Mouse (Mus musculus): Measurements from ENCODE around the gene Nova1.

Nova1 gene

DNA sequence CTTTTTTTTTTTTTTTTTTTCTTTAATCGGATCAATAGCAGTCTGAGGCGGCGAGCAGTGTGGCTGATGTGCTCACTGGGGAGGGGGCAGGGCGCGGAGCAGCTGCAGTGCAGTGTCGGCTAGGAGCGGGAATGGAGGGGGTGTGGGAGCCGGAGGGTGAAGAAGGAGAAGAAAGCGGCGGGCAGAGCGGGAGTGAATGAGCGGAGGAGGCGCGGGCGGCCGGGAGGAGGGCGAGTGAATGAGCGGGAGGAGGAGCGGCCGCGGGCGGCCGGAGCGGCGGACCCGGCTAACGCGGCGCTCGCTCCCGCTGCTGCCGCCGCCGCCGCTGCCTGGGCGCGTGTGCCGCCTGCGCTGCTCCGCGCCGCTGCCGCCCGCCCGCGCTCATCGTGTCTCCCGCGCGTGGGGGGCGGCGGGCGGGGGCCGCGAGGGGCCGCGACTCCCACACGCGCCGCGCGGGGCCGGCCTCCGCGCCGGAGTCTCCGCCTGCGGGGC lies at the start of gene Nova1:
TSS of gene Nova1 (minus strand) at position 74 of the 492 bp plus-strand sequence.
- DNase-seq (ENCODE audit: low spot score in 2 of 2), result peak; percentile 30 to 66

DNA sequence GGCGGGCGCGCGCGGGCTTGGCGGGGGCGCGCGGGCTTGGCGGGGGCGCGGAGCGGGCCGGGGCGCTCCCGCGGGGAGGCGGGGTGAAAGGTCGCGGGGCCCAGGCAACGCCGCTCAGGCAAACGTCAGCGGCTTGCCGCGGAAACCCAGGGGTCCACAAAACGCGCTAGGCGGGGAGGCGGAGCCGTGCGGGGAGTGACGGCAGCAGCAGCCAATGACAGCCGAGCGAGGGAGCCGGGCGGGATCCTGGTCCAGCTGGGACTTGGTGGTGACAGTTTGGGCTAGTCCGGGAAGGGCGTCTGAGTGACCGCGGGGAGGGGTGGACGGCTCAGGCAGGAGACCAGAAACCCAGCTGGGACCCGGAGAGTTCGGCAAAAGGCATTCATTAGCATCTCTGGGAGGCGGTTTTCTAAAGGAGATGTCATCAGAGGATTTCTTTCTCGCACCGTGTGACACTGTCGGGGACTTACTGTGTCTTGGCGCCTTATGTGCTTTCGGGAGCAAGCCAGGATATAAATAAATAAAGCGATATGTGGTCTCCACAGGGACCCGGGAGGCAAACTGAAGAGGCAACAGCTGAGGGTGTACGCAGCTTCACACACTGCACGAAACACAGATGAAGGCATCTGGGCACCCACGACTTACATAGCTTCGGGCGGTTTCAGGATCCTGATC lies 756 bp upstream of the Nova1 start:
- peak; percentile 84 to 91 for DNase-seq (ENCODE audit: low spot score in 2 of 2)

DNA sequence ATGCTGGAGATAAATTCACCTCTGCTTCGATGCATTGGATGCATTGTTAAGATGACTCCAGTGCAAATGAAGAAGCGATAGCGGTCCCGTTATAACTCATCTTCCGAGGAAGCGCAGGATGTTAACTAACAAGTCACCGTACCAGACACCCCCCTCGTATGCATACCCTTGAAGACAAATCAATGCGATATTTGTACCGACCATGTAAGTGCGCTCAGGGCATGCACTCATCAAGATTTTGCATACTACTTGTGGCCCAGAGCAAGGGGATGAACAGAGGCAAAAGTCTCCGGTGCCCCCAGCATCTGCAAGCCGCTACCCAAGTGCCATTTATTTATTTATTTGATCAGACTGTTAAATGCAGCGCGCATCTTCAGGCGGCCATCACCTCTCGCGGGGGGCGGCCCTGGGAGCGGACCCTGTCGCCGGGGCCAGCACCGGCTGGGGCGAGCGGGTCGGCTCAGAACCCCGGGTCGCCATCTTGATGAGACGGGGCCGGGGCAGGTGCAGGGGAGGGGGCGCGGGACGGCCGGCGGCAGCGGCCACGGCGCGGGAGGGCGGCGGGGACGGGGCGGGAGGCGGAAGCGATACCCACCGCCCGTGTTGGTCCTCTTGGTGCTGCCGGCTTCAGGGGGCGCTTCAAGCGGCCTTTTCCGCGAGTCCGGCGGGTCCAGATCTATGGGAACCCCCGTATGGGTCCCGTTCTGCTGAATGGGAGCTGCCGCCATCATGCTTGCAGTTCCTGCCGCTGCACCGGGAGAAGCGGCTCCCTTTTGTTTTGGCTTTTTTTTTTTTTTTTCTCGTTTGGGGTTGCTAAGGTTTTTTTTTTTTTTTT lies 491 bp downstream of the Nova1 start:
- DNase-seq (ENCODE audit: low spot score in 2 of 2), result peak; percentile 16 to 61

DNA sequence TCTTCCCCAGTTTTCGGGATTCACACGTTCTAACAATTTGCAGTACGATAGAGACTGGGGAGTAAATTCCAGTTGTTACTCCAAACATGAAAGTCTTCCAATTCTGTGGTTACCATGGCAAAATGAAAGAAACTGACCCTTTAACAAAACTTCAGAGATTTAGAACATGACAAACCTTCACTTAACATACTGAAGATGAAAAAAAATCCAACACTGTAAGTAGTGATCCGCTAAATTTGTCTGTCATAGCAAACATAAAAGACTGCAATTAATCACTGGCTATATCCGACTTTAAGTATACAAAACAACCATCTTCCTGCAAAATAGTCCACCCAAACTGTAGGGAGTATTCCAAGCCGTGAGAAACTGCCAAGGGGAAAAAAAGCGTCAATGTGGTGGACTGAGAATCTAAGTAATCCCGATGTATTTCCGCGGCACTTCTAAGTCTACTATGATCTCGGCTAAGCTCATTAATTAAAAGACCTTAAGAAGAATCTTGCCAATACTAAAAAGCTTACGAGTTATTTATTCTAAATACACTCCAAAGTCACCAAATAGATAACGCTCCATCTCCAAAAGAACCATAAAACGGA lies 1.4 kb downstream of the Nova1 start:
- DNase-seq (ENCODE audit: low spot score in 2 of 2), result no peak

DNA sequence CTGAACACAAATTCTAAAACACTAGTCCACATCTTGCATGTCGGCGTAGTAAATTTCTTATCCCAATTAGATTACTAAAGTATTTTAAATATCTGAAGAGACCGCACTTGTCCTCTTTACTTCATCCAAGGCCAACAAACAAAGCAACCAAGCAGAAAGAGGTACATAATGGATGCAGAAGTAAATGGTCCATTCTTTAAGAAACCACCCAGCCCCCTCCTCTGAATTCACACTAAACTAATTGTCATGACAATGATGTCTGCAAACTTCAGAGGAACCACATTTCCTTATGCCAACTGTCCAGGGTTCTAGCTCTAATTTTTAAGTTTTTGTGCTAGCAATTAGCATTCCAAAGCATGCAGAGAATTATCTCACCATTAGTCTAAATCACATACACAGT lies 2.4 kb downstream of the Nova1 start:
- no peak for DNase-seq (ENCODE audit: low spot score in 2 of 2)

DNA sequence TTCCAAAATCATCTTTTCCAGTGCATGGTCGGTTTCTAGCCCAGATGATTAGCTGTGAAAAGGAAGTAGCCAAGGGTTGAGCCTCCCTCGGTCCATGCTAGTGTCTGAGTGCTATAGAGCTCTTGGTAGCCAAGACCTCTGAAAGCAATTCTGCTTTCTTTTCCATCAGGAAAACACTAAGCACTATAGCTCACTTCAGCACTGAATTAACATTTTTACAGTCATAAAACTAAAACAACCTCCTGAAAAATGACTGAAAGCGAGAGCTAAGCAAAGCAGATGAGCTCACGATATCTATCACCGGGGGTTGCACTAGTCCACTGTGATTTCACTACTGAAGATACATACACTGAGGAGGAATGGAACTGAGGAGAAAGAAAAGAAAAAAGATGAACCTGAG lies 3.0 kb downstream of the Nova1 start:
- no peak for DNase-seq (ENCODE audit: low spot score in 2 of 2)

DNA sequence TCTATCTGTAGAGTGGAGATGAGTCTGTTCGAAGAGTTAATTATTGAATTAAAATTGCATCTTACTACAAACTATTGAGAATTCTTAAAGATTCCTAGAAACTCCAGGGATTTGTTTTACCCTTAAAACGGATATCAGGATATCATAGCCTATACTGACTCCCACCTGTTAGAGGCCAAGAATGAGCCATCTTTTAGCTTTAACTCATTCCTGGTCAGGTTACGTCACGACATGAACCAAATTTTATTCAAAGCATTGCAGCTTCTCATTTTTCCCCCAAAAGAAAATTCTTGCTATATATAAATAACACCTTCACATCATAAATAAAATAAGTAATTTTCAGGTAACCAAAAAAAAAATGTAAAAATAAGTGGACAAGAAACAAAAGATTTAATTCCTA lies 3.9 kb downstream of the Nova1 start:
- no peak for DNase-seq (ENCODE audit: low spot score in 2 of 2)

DNA sequence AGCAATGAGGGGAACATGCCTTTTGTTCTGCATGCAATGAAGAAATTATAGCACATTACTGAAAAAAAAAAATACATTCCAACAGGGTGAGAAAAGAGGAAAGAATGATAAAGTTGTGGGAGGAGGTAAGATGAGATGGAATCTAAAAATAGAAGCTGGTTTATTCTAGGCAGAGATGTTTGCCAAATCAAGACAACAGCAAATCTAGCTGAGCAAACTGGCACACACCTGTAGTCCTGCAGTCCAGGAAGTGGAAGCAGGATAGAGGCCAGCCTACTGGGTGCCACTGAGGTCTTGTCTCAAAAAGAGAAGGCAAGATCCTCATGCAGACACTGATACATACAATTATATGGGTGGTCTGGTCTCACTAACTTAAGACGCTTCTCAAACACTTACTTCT lies 17.4 kb downstream of the Nova1 start:
- no peak for DNase-seq (ENCODE audit: low spot score in 2 of 2)

DNA sequence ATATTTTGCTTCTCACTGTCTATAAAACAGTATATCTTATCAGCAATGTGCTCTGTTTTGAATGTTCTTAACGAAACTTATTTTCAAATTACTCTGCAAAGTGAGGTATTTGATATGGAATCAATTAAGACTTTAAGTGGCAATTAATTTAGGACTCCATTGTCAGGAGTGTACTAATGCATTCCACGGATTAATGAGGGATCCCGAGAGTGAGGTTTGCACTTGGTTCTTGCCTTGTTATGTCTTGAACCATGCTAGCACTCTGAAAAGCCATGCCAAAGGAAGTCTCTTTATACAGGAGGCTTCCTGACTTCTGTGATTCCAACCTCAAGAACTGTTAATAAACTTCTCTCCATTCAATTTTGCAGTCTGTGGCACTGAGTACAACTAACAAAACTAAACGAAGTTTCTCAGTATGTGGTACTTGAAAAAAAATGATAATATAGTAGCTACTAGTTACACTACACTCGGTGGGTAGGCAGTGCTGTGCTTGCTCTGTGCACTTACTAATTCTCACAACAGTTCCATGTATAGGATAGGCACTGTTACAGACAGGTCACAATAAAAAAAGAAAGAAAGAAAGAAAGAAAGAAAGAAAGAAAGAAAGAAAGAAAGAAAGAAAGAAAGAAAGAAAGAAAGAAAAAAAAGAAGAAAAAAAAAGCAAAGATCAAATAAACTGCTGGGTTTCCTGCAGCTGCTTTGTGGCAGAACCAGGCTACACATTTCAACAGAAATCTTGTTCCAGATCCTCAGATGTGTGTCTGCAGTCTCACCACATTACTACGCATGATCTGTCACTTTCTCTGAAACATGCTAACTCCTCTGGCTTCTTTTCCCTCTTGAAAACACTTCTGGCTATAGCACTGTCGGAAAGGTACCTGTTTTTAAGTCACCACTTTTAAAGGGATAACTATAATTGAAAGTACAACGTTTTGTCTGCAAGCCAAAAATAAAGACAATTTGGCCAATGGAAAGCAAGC lies 36.1 kb downstream of the Nova1 start:
- no peak for DNase-seq (ENCODE audit: low spot score in 2 of 2)

DNA sequence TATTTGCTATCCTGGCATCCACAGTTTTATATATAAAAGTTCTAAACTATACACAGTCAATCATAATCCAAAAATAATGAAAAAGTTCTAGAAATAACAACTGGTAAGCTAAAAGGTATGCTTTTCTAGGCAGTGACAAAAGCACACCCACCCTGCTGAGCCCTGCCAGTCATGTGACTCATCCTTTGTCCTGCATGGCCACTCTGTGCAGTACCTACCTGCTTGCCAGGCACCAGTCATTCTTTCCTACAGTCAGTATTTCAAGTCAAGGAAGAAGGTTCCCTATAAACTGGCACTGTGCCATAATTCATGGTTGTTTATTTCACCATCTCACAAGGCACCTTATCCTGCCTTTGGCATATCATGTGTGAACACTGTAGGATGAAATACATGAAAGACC lies 37.2 kb downstream of the Nova1 start:
- no peak for DNase-seq (ENCODE audit: low spot score in 2 of 2)

DNA sequence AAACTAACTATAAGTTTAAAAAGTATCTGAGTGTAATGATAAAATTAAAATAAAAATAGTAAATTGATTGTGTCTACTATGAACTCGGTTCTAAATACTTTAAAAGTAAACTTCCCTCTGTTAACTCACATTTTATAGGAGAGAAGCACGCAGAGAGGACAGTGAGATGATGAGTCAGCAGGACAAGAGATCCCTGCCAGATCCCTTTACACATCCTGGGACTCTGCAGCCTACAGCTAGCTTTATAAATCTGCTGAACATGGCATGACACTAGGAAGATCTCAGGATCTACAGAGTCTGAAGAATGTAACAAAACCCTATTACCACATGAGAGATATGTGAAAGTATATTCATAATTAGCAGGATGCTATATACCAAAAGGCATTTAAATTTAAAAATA lies 37.7 kb downstream of the Nova1 start:
- DNase-seq (ENCODE audit: low spot score in 2 of 2), result no peak

DNA sequence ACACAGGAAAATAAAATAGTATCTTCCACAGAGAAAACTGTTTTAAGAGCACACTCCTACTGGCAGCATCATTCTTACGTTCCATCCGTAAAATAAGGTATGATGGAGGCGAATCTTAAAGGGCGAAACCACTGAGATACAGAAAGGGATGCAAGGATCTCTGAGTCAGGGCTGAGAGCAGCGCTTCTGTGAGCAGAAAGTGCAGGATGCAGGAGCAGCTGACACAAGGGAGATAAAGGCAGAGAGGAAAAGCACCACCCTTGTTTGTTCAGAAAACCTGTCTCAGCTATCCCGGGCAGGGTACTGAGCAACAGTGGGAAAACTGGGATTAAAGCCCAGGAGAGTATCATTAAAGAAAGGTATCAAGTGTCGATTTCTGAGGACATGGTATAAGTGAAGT lies 59.3 kb downstream of the Nova1 start:
- no peak for DNase-seq (ENCODE audit: low spot score in 2 of 2)

DNA sequence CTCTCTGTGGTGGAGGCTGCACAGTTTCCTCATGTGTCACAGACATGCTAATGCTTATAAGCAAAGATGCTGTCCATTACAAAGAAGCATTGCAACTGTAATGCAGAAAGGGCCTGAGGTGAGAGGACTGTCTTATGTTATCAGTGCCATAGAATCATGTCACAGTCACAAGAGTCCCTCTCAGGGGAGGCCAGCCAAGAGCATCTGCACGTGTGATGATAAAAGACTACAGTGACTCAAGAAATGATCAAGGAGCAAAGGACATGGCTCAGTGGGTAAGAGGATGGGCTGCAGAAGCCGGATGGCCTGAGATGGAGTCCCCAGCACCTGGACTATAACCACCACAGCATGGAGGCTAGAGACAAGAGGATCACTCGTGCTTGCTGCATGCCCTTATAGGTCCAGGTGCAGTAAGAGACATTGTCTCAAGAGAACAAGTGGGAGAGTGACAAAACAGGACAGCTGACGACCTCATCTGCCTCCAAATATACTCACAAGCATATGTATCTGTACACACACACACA lies 64.3 kb downstream of the Nova1 start:
- no peak for DNase-seq (ENCODE audit: low spot score in 2 of 2)

DNA sequence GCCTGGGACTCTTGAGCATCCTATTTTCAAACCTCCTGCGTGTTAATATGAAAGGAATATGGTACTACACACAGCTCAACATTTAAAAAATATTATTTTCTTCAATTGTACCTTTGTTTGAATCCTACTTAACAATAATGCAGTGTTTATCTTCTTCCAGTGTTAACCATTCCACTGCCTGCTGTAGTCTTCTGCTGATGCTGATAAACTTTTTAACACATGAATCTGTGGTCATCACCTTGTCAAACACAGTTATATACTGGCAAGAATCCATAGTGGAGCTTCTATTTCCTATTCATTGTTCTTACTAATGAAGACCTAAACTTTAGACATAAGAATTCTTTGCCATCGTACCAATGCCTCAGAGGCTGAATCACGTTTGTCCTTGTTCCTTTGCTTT lies 65.6 kb downstream of the Nova1 start:
- DNase-seq (ENCODE audit: low spot score in 2 of 2), result no peak

DNA sequence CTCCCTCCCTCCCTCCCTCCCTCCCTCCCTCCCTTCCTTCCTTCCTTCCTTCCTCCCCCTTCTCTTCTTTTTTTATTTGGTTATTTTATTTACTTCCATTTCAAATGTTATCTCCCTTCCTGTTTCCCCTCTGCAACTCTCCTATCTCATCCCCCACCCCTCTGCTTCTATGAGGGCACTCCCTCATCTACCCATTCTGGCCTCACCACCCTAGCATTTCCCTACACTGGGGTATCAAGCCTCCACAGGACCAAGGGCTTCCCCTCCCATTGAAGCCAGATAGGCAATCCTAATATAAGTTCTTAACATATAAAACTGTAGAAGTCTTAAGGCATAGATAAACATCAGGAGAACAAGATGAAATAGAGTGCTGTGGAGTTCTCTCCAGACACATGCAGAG lies 85.5 kb downstream of the Nova1 start:
- no peak for DNase-seq (ENCODE audit: low spot score in 2 of 2)

DNA sequence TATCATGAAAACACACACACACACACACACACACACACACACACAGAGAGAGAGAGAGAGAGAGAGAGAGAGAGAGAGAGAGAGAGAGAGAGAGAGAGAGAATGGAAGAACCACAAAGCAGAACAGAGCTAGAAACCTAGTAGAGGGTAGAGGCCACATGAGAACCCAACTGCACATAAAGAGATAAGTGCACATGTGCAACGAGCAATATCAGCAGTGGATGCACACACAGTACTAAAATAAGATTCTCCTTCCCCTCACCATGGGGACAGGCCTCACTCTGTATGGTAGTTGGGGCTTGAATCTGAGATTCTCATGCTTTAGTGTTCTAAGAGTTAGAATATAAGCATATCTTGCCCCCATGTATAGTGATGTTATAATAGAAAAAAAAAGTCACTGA lies 86.8 kb downstream of the Nova1 start:
- no peak for DNase-seq (ENCODE audit: low spot score in 2 of 2)

DNA sequence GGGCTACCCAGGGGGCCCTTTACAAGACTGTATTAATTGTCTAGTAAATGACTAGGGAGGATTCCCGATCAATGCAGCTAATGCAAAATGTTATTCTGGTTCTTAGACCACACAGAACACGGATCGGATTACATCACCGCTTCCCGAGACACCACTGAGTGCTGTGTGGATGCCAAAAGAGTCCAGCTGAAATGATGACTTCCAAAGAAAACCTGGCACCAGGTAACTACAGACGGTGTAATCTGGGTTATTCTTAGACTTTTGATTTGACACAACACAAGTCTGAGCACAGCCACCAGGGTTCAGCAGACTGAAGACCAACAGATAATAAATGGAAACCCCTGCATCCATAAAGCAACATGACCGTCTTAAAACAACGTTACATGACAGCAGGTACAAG lies 96.8 kb downstream of the Nova1 start:
- DNase-seq (ENCODE audit: low spot score in 2 of 2), result no peak

DNA sequence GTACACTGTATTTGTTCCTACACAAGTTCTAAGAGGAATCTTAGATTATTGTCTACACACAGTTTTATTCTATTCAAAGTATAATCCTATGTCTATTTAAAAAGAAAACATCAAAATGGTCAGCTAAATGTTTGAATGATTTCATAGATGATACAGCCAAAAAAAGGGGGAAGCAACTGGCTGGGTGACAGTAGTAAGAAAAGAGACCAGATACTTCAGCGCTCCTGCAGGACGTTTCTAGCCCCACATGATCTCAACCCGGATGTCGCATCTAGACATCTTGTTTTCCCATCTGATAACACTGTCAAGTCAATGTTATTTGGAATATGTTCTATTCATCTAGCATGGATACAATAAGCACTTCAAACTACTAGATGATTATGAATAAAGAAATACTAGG lies 99.7 kb downstream of the Nova1 start:
- DNase-seq (ENCODE audit: low spot score in 2 of 2), result no peak

DNA sequence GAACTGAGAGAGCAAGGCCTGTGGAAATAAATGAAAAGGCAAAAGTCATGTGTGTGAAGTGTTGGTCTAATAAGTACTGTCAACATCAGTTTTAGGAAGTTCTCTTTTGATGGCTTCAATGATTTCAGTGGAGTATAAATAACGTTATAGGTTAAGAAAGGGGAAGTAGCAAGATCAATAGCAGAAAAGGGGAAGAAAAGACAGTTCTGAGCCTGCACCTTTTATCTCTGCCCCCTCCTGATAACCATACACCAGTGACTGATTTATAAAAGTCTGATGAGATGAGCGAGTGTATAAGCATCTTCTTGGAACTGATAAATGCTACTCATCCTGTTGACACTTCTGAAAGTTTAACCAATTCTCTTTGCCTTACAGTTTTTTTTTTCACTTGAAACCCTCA lies 108.6 kb downstream of the Nova1 start:
- DNase-seq (ENCODE audit: low spot score in 2 of 2), result no peak

DNA sequence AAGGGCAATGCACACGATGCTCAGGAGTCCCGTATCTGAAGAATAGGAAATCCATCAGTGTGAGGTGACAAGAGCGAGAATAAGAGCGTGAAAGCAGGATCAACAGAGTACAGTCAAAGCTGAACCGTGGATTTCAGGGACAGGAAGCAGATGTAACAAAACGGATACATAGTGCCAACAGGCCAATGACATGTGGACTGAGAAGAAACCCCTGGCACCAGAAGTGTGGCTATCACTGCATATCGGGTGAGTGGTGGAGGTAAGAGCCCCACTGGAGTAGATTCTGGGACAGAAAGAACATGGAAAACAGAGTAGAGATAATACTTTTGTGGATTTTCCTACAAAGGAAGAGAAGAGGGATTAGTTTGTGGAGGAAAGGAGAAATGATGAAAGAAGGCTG lies 109.3 kb downstream of the Nova1 start:
- DNase-seq (ENCODE audit: low spot score in 2 of 2), result no peak

DNA sequence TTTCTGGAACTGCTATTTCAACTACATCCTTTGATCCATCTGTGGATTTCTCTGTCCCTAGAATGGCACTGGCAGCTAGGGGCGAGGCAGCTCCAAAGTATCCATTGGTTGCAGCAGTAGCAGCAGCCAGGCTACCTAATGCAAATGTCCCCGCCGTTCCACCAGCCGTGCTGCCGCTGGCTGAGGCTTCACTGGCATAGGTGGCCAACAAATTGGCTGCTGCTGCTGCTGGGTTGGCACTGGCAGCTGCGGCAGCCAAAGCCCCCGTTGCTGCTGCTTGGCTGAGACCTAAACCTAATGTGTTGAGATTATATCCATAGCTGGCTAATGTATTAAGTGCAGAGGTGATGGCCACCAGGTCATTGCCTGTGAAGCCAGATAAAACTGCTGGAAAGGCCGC lies 118.5 kb downstream of the Nova1 start:
- DNase-seq (ENCODE audit: low spot score in 2 of 2), result no peak

All from urinary bladder, postnatal 4 days (tissue).